Mouse (Mus musculus): ENCODE data around the gene 1700074P13Rik. TPM values are rescaled to one million over a fixed set of nuclear protein-coding genes. Genes with fewer than 3 reads are reported as not detected.
"Not testable (repeated sequence)": the region's sequence is repeated elsewhere in the genome, so short reads cannot be mapped to it uniquely, and the experiment has no call there.

1700074P13Rik gene
- not detected in 2 replicates for polyA plus RNA-seq (2012; rRNA removed)
- polyA plus RNA-seq (2014; fragmentation: Nextera tagmentation; extraction: Ambion mirVana), result not detected in 2 replicates

DNA sequence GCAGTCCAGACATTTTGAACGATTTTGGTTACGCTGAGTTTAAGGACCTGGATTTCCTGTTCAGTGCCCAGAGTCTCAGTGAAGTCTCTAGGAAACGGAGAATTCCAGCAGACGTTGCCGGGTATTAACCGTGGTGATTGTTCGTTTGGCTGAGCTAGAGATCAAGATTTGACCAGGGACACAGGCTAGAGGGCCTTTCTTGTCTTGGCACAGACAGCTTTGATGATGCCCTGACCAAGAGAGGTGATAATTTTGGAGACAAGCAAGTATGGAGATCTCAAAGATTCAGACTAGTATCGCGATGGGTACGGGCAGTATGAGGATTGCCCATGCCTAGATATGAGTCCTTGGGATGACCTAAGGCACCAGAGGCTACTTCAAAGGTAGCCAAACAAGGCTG is at the start of gene 1700074P13Rik:
Gene 1700074P13Rik (minus strand): TSS at position 101 of the 400 bp plus-strand sequence.
- no peaks in the 10 kb centered on the region for H3K27me3 ChIP-seq (ENCODE audit: control insufficient read depth, insufficient read depth, low read length)
- 80% methylated on average over 10 of the region's 10 CpGs for WGBS (ENCODE audit: insufficient replicate concordance)
- ATAC-seq (ENCODE audit: insufficient read depth) (no peak), DNase-seq (ENCODE audit: low read depth in 3 of 3, low spot score in 3 of 3) (no peak)
- H3K36me3 ChIP-seq (replicated peaks; ENCODE audit: control insufficient read depth, insufficient read depth, low read depth), result no peaks in the 10 kb centered on the region
- no peak within 1 kb of the TSS for H3K4me3 ChIP-seq (ENCODE audit: insufficient read depth in 1 of 2, low read depth in 2 of 2, low read length in 2 of 2)
- H3K27ac ChIP-seq, result no peak within 1 kb of the TSS
- TF ChIP-seq CTCF (IDR thresholded peaks at IDR 0.05; ENCODE audit: low read depth), result no peak
- no peak for TF ChIP-seq EP300 (IDR thresholded peaks at IDR 0.05; ENCODE audit: low read depth)
- H3K4me1 ChIP-seq (replicated peaks; ENCODE audit: control insufficient read depth in 2 of 2, insufficient read depth in 2 of 2, low read length in 1 of 2), result no peaks in the 10 kb centered on the region
- H3K9ac ChIP-seq (replicated peaks), result no peak within 1 kb of the TSS
- H3K9me3 ChIP-seq (ENCODE audit: control insufficient read depth, low read length), result no peaks in the 10 kb centered on the region
- no peak within 1 kb of the TSS for H3K4me2 ChIP-seq (ENCODE audit: low read depth)

DNA sequence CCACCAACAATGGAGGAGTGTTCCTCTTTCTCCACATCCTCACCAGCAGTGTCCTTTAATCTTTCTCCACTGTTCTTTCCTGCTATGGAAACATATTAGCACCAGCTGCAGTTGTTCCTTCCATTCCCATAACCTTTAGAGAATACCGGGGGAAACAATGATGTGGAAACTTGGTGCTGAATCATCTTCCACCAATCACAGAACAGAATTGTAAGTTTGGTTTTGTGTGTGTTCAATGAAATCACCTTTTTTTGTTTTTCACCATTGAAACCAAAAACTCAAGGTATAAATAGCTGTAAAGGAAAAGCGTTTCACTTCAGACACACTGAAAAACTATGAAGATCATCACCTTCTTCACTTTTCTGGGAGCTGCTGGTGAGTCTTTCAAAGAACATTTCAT is 24.1 kb upstream of the 1700074P13Rik start, which contains the start of gene 1810009J06Rik:
Gene 1810009J06Rik (plus strand): TSS at position 301 of the 400 bp plus-strand sequence.
- H3K27ac ChIP-seq; H3K9me3 ChIP-seq (ENCODE audit: control insufficient read depth, low read length); H3K27me3 ChIP-seq (ENCODE audit: control insufficient read depth, insufficient read depth, low read length); H3K4me1 ChIP-seq (replicated peaks; ENCODE audit: control insufficient read depth in 2 of 2, insufficient read depth in 2 of 2, low read length in 1 of 2); H3K36me3 ChIP-seq (replicated peaks; ENCODE audit: control insufficient read depth, insufficient read depth, low read depth); H3K4me2 ChIP-seq (ENCODE audit: low read depth); ATAC-seq (ENCODE audit: insufficient read depth); DNase-seq (ENCODE audit: low read depth in 3 of 3, low spot score in 3 of 3); H3K4me3 ChIP-seq (ENCODE audit: insufficient read depth in 1 of 2, low read depth in 2 of 2, low read length in 2 of 2); H3K9ac ChIP-seq (replicated peaks): not testable (repeated sequence)
- 70% methylated on average over 2 of the region's 2 CpGs for WGBS (ENCODE audit: insufficient replicate concordance)

DNA sequence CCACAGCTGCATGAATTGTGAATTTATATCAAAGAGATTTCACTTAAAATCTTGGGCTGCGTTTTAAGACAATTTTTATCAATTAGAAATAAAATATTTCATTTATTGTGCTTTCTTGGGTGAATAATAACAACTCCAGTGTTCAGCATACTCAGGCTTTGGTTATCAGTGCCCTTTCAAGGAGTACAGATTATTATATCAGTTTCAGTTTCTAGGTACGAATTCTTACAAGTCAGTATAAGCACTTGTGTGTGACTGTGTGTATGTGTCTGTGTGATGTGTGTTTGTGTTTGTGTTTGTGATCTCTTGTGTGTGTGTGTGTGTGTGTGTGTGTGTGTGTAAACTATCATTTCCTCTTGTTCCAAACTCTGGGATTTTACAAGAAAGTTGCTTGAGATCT is 13.4 kb upstream of the 1700074P13Rik start:
- Histone ChIP-seq H3K9ac (replicated peaks) (no peak overlapping the region), H3K4me1 (replicated peaks; ENCODE audit: control insufficient read depth in 2 of 2, insufficient read depth in 2 of 2, low read length in 1 of 2) (no peaks in the 10 kb centered on the region), H3K27ac (no peak overlapping the region), H3K9me3 (ENCODE audit: control insufficient read depth, low read length) (no peaks in the 10 kb centered on the region), H3K27me3 (ENCODE audit: control insufficient read depth, insufficient read depth, low read length) (no peaks in the 10 kb centered on the region), H3K36me3 (replicated peaks; ENCODE audit: control insufficient read depth, insufficient read depth, low read depth) (no peaks in the 10 kb centered on the region), H3K4me2 (ENCODE audit: low read depth) (no peak overlapping the region), H3K4me3 (ENCODE audit: insufficient read depth in 1 of 2, low read depth in 2 of 2, low read length in 2 of 2) (no peak overlapping the region)
- DNase-seq (ENCODE audit: low read depth in 3 of 3, low spot score in 3 of 3) (no peak), ATAC-seq (ENCODE audit: insufficient read depth) (no peak)
- TF ChIP-seq EP300 (IDR thresholded peaks at IDR 0.05; ENCODE audit: low read depth) (no peak), CTCF (IDR thresholded peaks at IDR 0.05; ENCODE audit: low read depth) (no peak)
- WGBS (ENCODE audit: insufficient replicate concordance), result 29% methylated on average over 2 of the region's 2 CpGs

GRCm38 (mm10) chr6:40951770-40952169 is 11.4 kb upstream of the 1700074P13Rik start, which contains the start of gene Gm4744:
Gm4744 (minus strand) TSS chr6:40951870.
- Histone ChIP-seq H3K4me2 (ENCODE audit: low read depth) (no peak within 1 kb of the TSS), H3K4me1 (replicated peaks; ENCODE audit: control insufficient read depth in 2 of 2, insufficient read depth in 2 of 2, low read length in 1 of 2) (no peaks in the 10 kb centered on the region), H3K36me3 (replicated peaks; ENCODE audit: control insufficient read depth, insufficient read depth, low read depth) (no peaks in the 10 kb centered on the region), H3K9me3 (ENCODE audit: control insufficient read depth, low read length) (no peaks in the 10 kb centered on the region), H3K27ac (no peak within 1 kb of the TSS), H3K27me3 (ENCODE audit: control insufficient read depth, insufficient read depth, low read length) (no peaks in the 10 kb centered on the region), H3K9ac (replicated peaks) (no peak within 1 kb of the TSS), H3K4me3 (ENCODE audit: insufficient read depth in 1 of 2, low read depth in 2 of 2, low read length in 2 of 2) (no peak within 1 kb of the TSS)
- no peak for ATAC-seq (ENCODE audit: insufficient read depth)
- TF ChIP-seq CTCF (IDR thresholded peaks at IDR 0.05; ENCODE audit: low read depth) (no peak), EP300 (IDR thresholded peaks at IDR 0.05; ENCODE audit: low read depth) (no peak)
- no peak for DNase-seq (ENCODE audit: low read depth in 3 of 3, low spot score in 3 of 3)

DNA sequence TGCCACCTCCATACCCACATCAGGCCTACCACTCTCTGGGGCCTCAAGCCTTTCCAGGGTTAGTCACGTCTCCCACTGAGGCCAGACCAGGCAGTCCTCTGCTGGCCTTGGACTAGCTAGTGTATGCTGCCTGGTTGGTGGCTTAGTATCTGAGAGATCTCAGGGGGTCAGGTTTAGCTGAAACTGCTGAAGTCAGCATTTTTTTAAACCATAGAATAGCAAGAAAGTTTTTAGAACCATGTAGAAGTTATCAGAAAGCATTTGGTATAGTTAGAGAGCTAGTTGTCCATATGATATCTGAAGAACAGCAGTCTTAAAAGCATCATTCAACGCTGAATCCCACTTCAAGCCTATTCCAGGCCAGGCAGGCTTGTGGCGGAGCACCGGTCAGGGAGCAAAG is 20.4 kb downstream of the 1700074P13Rik start:
- 57% methylated on average over 4 of the region's 4 CpGs for WGBS (ENCODE audit: insufficient replicate concordance)
- Histone ChIP-seq H3K9me3 (ENCODE audit: control insufficient read depth, low read length) (no peaks in the 10 kb centered on the region), H3K36me3 (replicated peaks; ENCODE audit: control insufficient read depth, insufficient read depth, low read depth) (no peaks in the 10 kb centered on the region), H3K4me1 (replicated peaks; ENCODE audit: control insufficient read depth in 2 of 2, insufficient read depth in 2 of 2, low read length in 1 of 2) (no peaks in the 10 kb centered on the region), H3K27ac (no peak overlapping the region), H3K4me3 (ENCODE audit: insufficient read depth in 1 of 2, low read depth in 2 of 2, low read length in 2 of 2) (no peak overlapping the region), H3K9ac (replicated peaks) (no peak overlapping the region), H3K27me3 (ENCODE audit: control insufficient read depth, insufficient read depth, low read length) (no peaks in the 10 kb centered on the region), H3K4me2 (ENCODE audit: low read depth) (no peak overlapping the region)
- DNase-seq (ENCODE audit: low read depth in 3 of 3, low spot score in 3 of 3) (no peak), ATAC-seq (ENCODE audit: insufficient read depth) (no peak)
- TF ChIP-seq EP300 (IDR thresholded peaks at IDR 0.05; ENCODE audit: low read depth) (no peak), CTCF (IDR thresholded peaks at IDR 0.05; ENCODE audit: low read depth) (no peak)
